Mouse (Mus musculus): Measurements from ENCODE around the gene Rpl10a.
A peak's percentile ranks its signal among the peaks of the same experiment; 100 is the strongest.
"Not testable (repeated sequence)": the region's sequence is repeated elsewhere in the genome, so short reads cannot be mapped to it uniquely, and the experiment has no call there.

The Rpl10a gene

GRCm38 (mm10) chr17:28310831-28311230 is 17.4 kb upstream of the Rpl10a start:
- no peak for DNase-seq

- no peak for DNase-seq
Observed at GRCm38 (mm10) chr17:28311366-28312132, 16.7 kb upstream of the Rpl10a start.

DNA sequence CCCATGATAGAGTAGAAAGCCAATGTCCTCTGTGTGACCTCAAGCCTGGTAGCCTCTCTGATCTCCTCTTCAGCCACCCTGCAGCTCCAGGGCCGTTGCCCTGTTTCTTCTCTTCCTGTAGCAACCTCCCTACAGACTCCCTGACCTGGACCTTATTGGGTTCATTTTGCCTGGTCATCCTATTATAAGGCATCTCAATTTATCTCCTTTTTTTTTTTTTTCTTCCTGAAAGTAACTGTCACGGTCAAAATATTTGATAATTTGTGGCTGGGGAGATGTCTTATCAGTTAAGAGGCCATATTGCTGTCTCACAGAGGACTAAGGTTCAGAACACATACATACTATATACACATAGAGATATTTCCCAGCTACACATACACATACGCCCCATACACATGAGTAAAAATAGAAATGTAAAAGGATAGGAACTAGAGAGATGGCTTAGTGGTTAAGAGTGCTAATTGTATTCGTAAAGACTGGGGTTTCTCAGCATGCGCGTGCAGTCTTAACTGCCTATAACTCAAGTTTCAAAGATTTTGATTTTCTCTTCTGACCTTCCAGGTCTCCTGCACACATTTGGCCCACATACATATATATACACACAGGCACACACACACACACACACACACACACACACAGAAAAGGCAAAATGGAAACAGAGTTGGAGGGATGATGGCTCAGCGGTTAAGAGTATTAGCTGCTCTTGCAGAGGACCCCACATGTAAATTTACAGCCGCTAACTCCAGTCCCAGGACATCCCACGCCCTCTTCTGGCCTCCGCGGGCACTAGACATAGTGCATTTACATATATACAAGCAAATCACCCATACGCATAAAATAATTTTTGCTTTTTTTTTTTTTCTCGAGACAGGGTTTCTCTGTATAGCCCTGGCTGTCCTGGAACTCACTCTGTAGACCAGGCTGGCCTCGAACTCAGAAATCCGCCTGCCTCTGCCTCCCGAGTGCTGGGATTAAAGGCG is 15.7 kb upstream of the Rpl10a start:
- DNase-seq = no peak

- DNase-seq = peak; percentile 97
Observed at GRCm38 (mm10) chr17:28313212-28313879, 14.9 kb upstream of the Rpl10a start, which contains the start of gene Fance. Fance (plus strand) TSS chr17:28313519.

DNA sequence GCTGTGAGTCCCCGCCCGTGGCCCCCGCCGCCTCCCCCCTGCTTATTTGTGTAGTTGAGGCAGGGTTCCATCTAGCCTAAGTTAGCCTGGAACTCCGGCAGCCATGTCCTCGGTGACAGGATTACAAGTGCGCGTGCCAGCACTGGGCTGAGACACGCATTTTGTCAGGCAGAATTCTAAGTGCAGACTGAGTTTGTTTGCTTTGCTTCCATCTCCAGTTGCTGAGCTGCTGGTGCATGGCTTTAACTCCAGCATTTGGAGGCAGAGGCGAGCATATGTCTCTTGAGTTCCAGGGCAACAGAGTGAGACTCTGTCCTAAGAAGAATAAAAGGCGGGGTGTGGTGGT is 14.4 kb upstream of the Rpl10a start:
- DNase-seq = no peak

- no peak for DNase-seq
Observed at GRCm38 (mm10) chr17:28315611-28316160, 12.6 kb upstream of the Rpl10a start.

- DNase-seq = no peak
Observed at GRCm38 (mm10) chr17:28316476-28316875, 11.8 kb upstream of the Rpl10a start.

GRCm38 (mm10) chr17:28317091-28317490 is 11.2 kb upstream of the Rpl10a start:
- DNase-seq = no peak

- DNase-seq = no peak
Observed at GRCm38 (mm10) chr17:28317725-28318124, 10.5 kb upstream of the Rpl10a start.

DNA sequence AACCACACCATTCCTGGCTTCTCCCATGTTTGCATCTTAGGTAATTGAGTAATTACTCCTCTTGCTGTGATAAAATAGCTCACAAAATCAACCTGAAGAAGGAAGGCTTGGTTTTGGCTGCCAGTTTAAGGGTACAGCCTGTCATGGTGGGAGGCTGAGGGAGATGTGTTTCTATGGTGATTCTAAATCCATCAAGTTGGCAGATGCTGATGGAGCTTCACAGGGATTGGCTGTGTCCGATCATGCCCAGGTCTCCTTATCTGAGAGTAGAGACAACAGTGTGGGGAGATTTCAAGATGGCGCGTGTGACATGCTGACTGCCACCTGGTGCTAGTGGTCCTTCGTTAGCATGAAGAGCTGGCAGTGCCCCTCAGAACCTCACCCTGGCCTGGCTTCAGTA is 6.6 kb upstream of the Rpl10a start:
- no peak for DNase-seq

DNA sequence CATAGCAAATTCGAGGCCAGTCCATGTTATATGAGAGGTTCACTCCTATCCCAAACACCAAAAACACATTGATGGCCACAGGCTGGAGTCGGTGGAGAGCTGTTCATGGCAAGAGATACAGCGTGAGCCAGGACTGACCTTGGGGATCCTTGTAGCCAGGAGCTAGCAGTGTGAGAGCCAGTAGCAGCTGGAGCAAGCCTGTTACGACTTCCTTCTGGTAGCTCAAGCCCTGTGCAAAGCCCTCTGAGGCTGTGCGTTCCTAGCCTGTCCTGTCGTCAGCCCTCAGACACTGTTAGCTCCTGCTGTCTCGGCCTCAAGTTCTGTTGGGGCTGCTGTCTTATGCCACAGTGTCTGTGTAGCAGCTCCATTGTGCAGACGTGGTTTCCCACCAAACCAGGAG is 4.5 kb upstream of the Rpl10a start:
- no peak for DNase-seq

DNA sequence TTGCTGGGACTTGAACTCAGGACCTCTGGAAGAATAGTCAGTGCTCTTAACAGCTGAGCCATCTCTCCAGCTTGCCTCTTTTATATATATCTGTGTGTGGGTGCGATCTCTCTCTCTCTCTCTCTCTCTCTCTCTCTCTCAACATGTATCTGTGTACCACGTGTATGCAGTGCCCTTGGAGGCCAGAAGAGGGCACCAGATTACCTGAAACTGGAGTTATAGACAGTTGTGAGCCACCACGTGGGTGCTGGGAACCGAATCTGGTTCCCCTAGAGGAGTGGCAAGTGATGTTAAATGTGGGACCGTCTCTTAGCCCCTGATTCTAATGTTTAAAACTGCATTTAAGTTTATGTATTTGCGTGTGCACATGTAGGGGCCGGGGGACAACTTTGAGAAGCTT is 3.9 kb upstream of the Rpl10a start:
- not testable (repeated sequence) for DNase-seq

- DNase-seq = no peak
Observed at GRCm38 (mm10) chr17:28325751-28326150, 2.5 kb upstream of the Rpl10a start.

- no peak for DNase-seq
Observed at GRCm38 (mm10) chr17:28326951-28327350, 1.3 kb upstream of the Rpl10a start.

DNA sequence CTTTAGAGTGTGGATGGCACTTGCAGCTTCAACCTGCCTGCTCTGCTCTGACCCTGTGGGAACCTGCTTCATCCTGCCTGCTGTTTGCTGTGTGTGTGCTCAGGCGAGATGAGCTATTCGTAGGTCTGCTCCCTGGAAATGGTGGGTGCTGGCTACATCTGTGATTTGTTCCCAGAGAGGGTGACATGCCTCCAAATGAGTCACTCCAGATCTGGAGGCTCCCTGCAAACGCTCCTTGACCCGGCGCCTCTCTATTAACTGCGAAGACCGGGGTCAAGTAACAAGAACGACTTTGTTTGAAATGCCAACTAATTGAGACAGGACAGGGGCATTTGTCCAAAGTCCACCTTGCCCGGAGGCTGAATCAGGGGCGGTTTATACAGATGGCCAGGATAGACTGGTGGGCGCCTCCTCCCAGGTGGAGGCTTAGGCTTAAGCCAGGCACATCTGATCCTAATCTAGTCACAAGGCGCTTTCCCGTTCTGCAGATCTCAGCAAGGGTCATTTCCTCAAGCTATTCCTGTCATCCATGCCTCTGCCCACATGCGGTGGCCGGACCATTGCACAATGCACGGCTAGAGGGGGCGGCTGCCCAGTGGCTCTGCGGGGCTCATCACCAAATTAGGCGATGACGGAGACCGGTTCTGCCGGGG is 472 bp upstream of the Rpl10a start:
- peak; percentile 78 for DNase-seq

GRCm38 (mm10) chr17:28328946-28329345 is 675 bp downstream of the Rpl10a start:
- no peak for DNase-seq

DNA sequence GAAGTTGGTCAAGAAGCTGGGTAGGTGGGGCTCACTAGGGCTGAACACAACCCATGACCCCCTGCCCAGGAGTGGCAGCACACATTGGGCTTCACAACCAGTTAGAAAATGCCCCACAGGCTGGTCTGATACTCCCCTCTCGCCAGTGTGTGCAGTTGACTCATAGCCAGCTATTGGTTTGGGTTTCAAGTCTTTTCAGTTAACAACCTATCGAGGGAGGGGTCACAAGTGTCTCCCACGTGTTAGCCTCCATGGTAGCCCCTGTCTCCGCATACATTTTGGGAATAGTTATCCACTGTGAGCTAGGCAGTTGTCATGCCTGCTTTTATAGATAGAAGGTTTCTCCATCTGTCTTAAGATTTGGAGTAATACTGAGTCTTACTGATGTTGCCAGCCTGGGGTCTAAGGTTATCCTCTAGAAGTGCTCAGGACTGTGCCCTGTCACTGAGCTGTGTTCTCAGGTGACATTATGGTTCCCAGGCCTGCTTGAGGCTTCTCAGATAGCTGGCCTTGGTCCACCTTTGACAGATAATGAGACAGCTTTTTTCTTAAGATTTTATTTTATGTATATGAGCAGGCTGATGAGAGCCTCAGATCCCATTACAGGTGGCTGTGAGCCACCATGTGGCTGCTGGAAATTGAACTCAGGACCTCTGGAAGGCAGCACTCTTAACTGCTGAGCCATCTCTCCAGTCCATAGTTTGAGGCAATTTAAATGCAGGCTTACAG is 1.4 kb downstream of the Rpl10a start:
- DNase-seq = no peak

GRCm38 (mm10) chr17:28330232-28330546 is 1.9 kb downstream of the Rpl10a start:
- DNase-seq = no peak

DNA sequence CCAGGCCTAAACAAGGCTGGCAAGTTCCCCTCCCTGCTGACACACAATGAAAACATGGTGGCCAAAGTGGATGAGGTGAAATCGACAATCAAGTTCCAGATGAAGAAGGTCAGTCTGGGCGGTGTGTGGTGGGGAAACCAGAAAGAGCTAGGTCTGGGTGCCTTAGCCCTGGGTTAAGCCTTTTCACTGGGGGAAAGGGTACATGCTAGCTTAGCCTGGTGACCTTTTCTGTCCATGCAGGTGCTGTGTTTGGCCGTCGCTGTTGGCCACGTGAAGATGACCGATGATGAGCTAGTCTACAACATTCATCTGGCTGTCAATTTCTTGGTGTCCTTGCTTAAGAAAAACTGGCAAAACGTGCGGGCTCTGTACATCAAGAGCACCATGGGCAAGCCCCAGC is 2.3 kb downstream of the Rpl10a start:
- DNase-seq = not testable (repeated sequence)

- no peak for DNase-seq
Observed at GRCm38 (mm10) chr17:28331241-28332112, 3.2 kb downstream of the Rpl10a start.
